Mouse (Mus musculus) C2C12 (cell line): ENCODE measurements around the gene Kcnd3.

ENCODE experiments used
- CEBPB ChIP-seq: IDR thresholded peaks from one replicate; pipeline ENCODE4 v1.6.1; 2011; ENCODE audit warnings: low read depth, mild to moderate bottlenecking, control low read depth, moderate library complexity
- CTCF ChIP-seq: IDR thresholded peaks from one replicate; pipeline ENCODE4 v1.5.1; 2011; ENCODE audit not compliant: control insufficient read depth, insufficient read depth, insufficient read length
- MAX ChIP-seq: IDR thresholded peaks from one replicate; pipeline ENCODE4 v1.6.1; 2011; ENCODE audit warnings: mild to moderate bottlenecking, control low read depth
- USF1 ChIP-seq: IDR thresholded peaks from one replicate; pipeline ENCODE4 v1.6.1; 2011; ENCODE audit warnings: low read depth, mild to moderate bottlenecking, control low read depth, moderate library complexity

DNA sequence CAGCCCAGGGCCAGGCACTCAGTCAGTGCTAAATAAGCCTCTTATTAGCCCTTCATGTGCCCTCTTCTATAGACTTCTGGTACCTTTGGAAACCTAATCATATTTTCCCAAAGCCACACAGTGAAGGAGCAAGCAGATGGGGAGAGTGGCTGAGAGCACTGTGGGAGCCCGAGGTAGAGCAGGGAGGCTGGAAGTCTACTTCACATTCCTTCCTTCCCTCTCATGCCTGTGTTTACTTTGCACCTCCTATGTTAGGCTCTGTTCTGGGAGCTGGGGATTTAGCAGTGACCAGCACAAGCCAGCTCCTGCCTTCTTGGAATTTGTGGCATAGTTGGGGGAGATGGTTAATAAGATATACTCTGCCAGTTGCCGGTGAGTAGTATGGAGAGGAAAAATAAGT lies 59.7 kb downstream of the Kcnd3 start:
- TF ChIP-seq CTCF (no peak), MAX (no peak), USF1 (no peak), CEBPB (no peak)
